Mouse (Mus musculus) liver, embryonic 14.5 days (tissue): ENCODE measurements around the gene Nav1.

Source experiments
- CTCF ChIP-seq: IDR thresholded peaks from 2 replicates; pipeline ENCODE4 v1.5.1; 2016; ENCODE audit warnings: antibody characterized with exemption, low read depth, control low read depth
- EP300 ChIP-seq: IDR thresholded peaks from 2 replicates; pipeline ENCODE4 v1.6.1; 2016; ENCODE audit warnings: antibody characterized with exemption, low read depth

DNA sequence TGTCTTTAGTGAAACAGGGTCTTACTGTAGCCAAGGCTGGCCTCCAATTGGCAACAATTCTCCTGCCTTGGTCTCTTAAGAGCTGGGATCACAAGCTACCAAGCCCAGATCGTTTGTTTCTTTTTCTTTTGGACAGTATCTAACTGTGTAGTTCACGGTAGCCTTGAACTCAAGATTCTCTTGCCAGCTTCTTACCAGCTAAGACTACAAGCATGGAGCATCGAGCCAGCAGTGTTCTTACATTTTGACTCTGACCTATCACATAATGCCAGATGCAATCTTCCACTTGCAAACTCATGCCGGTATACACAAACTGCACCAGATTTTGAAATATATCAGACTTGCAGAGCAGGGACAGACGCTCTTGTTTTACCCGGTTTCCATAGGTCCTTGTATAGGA, 184.3 kb downstream of the Nav1 start:
- TF ChIP-seq CTCF (no peak), EP300 (no peak)
